29 mouse cellular contexts compared by ENCODE assay signal in genomic region chr12:104478193-104478592, GRCm38 (mm10). TPM values are rescaled to one million over a fixed set of nuclear protein-coding genes. Genes with fewer than 3 reads are reported as not detected.
DNase-seq lines count a peak whose midpoint lies in the region; ATAC-seq and TF ChIP-seq lines count a peak whose summit lies in the region.
"Had no signal": no experiment of that assay in that cellular context is flagged by ENCODE, and none has a peak within 500 bp of the region (broad histone marks: within the 10 kb centered on the region; RNA-seq: fewer than 3 reads in every experiment).

No protein-coding gene starts in this region.

- 3% methylated on average over 4 of the region's 4 CpGs for WGBS in midbrain, embryonic 11.5 days
- 3% methylated on average over 4 of the region's 4 CpGs for WGBS in midbrain, postnatal 0 days
- WGBS in limb, embryonic 11.5 days, result 5% methylated on average over 4 of the region's 4 CpGs

- no peak overlapping the region for H3K9ac ChIP-seq in midbrain, embryonic 11.5 days (ENCODE audit: low read length)
- H3K9ac ChIP-seq in midbrain, postnatal 0 days (replicated peaks; ENCODE audit: low read length, poor library complexity, severe bottlenecking), result no peak overlapping the region
- H3K9ac ChIP-seq in limb, embryonic 11.5 days (ENCODE audit: low read length), result no peak overlapping the region
- H3K9ac ChIP-seq: forebrain, embryonic 15.5 days; liver, postnatal 0 days; midbrain, embryonic 13.5 days; neural tube, embryonic 13.5 days had no signal

- no peak for TF ChIP-seq CTCF in midbrain, postnatal 0 days (IDR thresholded peaks at IDR 0.05)

- no peak overlapping the region for H3K27ac ChIP-seq in midbrain, embryonic 11.5 days (ENCODE audit: low read depth, low read length)
- no peak overlapping the region for H3K27ac ChIP-seq in midbrain, postnatal 0 days (ENCODE audit: low read depth, low read length)
- H3K27ac ChIP-seq in limb, embryonic 11.5 days (replicated peaks; ENCODE audit: low read depth, low read length), result no peak overlapping the region
- H3K27ac ChIP-seq: forebrain, embryonic 15.5 days; heart, embryonic 10.5 days; left cerebral cortex, adult 2 months; midbrain, embryonic 13.5 days; neural tube, embryonic 13.5 days had no signal

- H3K9me3 ChIP-seq in midbrain, embryonic 11.5 days (ENCODE audit: control insufficient read depth, low read length), result no peaks in the 10 kb centered on the region
- H3K9me3 ChIP-seq in midbrain, postnatal 0 days (ENCODE audit: low read length), result no peaks in the 10 kb centered on the region
- no peaks in the 10 kb centered on the region for H3K9me3 ChIP-seq in limb, embryonic 11.5 days (ENCODE audit: control insufficient read depth, low read length)
- H3K9me3 ChIP-seq: forebrain, embryonic 15.5 days; heart, embryonic 10.5 days; midbrain, embryonic 13.5 days; neural tube, embryonic 13.5 days had no signal

- H3K4me2 ChIP-seq in midbrain, embryonic 11.5 days, result no peak overlapping the region
- H3K4me2 ChIP-seq in midbrain, postnatal 0 days (ENCODE audit: low read depth, low read length, poor library complexity, severe bottlenecking), result no peak overlapping the region
- H3K4me2 ChIP-seq in limb, embryonic 11.5 days (ENCODE audit: low read depth, severe bottlenecking), result peak overlapping the region; percentile 25
- H3K4me2 ChIP-seq: forebrain, embryonic 15.5 days; liver, embryonic 11.5 days; midbrain, embryonic 13.5 days; neural tube, embryonic 13.5 days had no signal

- ATAC-seq in midbrain, embryonic 11.5 days (ENCODE audit: low FRiP score), result no peak
- no peak for ATAC-seq in midbrain, postnatal 0 days (ENCODE audit: low FRiP score)
- no peak for ATAC-seq in limb, embryonic 11.5 days (ENCODE audit: insufficient number of reproducible peaks, low FRiP score, low TSS enrichment, low read depth)
- ATAC-seq: forebrain, embryonic 15.5 days; intestine, postnatal 0 days; liver, postnatal 0 days; midbrain, embryonic 13.5 days had no signal

- no peak overlapping the region for H3K4me3 ChIP-seq in midbrain, embryonic 11.5 days (ENCODE audit: low read depth, low read length)
- H3K4me3 ChIP-seq in midbrain, postnatal 0 days (ENCODE audit: low read depth, low read length), result no peak overlapping the region
- H3K4me3 ChIP-seq in limb, embryonic 11.5 days (ENCODE audit: low read depth, low read length), result no peak overlapping the region
- H3K4me3 ChIP-seq: forebrain, embryonic 15.5 days; heart, embryonic 10.5 days; left cerebral cortex, adult 2 months; midbrain, embryonic 13.5 days; neural tube, embryonic 13.5 days had no signal

- intact Hi-C loops in gastrocnemius, postnatal 14 days (cut with DNase I; ENCODE audit: low total_unique reads), result no loop called here

- peaks cover 5% of the 10 kb centered on the region for H3K4me1 ChIP-seq in midbrain, embryonic 11.5 days (ENCODE audit: control insufficient read depth, insufficient read depth, low read length)
- no peaks in the 10 kb centered on the region for H3K4me1 ChIP-seq in midbrain, postnatal 0 days (ENCODE audit: insufficient read depth, low read length)
- H3K4me1 ChIP-seq in limb, embryonic 11.5 days (ENCODE audit: control insufficient read depth, insufficient read depth, low read length), result peaks cover 12% of the 10 kb centered on the region; the same call in 1 of the 2 replicates

- H3K27me3 ChIP-seq in midbrain, embryonic 11.5 days (ENCODE audit: control insufficient read depth, insufficient read depth, low read length), result peaks cover 75% of the 10 kb centered on the region
- H3K27me3 ChIP-seq in midbrain, postnatal 0 days (ENCODE audit: insufficient read depth, low read length), result peaks cover 37% of the 10 kb centered on the region
- H3K27me3 ChIP-seq in limb, embryonic 11.5 days (ENCODE audit: control insufficient read depth, insufficient read depth, low read length), result peaks cover 23% of the 10 kb centered on the region

- DNase-seq in embryo, embryonic 10.5 days (ENCODE audit: low spot score), result peak; percentile 52
- DNase-seq in embryo, embryonic 11 days, result no peak
- DNase-seq in midbrain, embryonic 11.5 days (ENCODE audit: low spot score, missing footprints), result peak; percentile 93
- no peak for DNase-seq in midbrain, postnatal 0 days (ENCODE audit: low spot score)
- peak; percentile 51 for DNase-seq in limb, embryonic 11.5 days (ENCODE audit: low spot score)
- DNase-seq in gastrocnemius, postnatal 14 days, result no peak
- no peak for DNase-seq in kidney, postnatal 36 days
- DNase-seq: adrenal gland, postnatal 10 days; cerebellum, adult 2 months; cerebellum, postnatal 25 days; heart, postnatal 4 days; kidney, postnatal 4 days; layer of hippocampus, adult 9-11 months; liver, postnatal 0 days; lung, postnatal 10 days; right cerebral cortex, postnatal 25 days; thymus, postnatal 36 days had no signal

- no peaks in the 10 kb centered on the region for H3K36me3 ChIP-seq in midbrain, embryonic 11.5 days (ENCODE audit: control insufficient read depth, insufficient read depth, low read length)
- no peaks in the 10 kb centered on the region for H3K36me3 ChIP-seq in midbrain, postnatal 0 days (ENCODE audit: insufficient read depth, low read length)
- H3K36me3 ChIP-seq in limb, embryonic 11.5 days (ENCODE audit: control insufficient read depth, insufficient read depth, low read length), result no peaks in the 10 kb centered on the region
- H3K36me3 ChIP-seq: forebrain, embryonic 15.5 days; heart, embryonic 10.5 days; midbrain, embryonic 13.5 days; neural tube, embryonic 13.5 days had no signal

RNA-seq across cellular contexts. Expression of gene Gsc, which starts 5.1 kb away (rescaled TPM):
- polyA plus RNA-seq in midbrain, embryonic 11.5 days (2014; fragmentation: Nextera tagmentation; extraction: Ambion mirVana), result 0.17 and 0.59 TPM in 2 replicates
- total RNA-seq in midbrain, postnatal 0 days (2014; rRNA removed), result not detected in 2 replicates
- 0.13 and 1.4 TPM in 2 replicates for polyA plus RNA-seq in midbrain, postnatal 0 days (2015; fragmentation: Nextera tagmentation; extraction: Ambion mirVana)
- 24.4 and 33.2 TPM in 2 replicates for polyA plus RNA-seq in limb, embryonic 11.5 days (2014; fragmentation: Nextera tagmentation; extraction: Ambion mirVana)
- total RNA-seq in gastrocnemius, postnatal 14 days (2021), result under 1 TPM; 0.16 to 0.29 TPM
- total RNA-seq: gastrocnemius, adult 8-10 months; granulocyte monocyte progenitor cell, adult 5-6 weeks; left cerebral cortex, adult 2 months; left cerebral cortex, postnatal 36 days; megakaryocyte progenitor cell, adult 5-6 weeks had no signal
- polyA plus RNA-seq: cerebellum, adult 2 months; intestine, postnatal 0 days; kidney, embryonic 14.5 days; liver, postnatal 0 days; neural tube, embryonic 13.5 days had no signal

Comparison
In these comparisons a context has a peak if more than half of its experiments do, and no peak if none do; other contexts are left out.
1. DNase-seq: peak in embryo, embryonic 10.5 days (single experiment), midbrain, embryonic 11.5 days (single experiment) and limb, embryonic 11.5 days (single experiment); none in embryo, embryonic 11 days (single experiment), midbrain, postnatal 0 days (single experiment), gastrocnemius, postnatal 14 days (single experiment) and kidney, postnatal 36 days (0 of 2).
2. RNA of gene Gsc, which starts 5.1 kb away (polyA plus RNA-seq): 24.4 to 33.2 TPM in limb, embryonic 11.5 days; 0.13 to 1.4 TPM in midbrain, postnatal 0 days and 0.17 to 0.59 TPM in midbrain, embryonic 11.5 days; every median in the first group is over 10 times any median in the second.